Mouse (Mus musculus): ENCODE measurements around the gene Bves. TPM values are rescaled to one million over a fixed set of nuclear protein-coding genes. Genes with fewer than 3 reads are reported as not detected.
"Not testable (repeated sequence)": the region's sequence is repeated elsewhere in the genome, so short reads cannot be mapped to it uniquely, and the experiment has no call there.

Bves gene
- polyA plus RNA-seq (2014; fragmentation: Nextera tagmentation; extraction: Ambion mirVana), result 3.8 and 5.7 TPM in 2 replicates

GRCm38 (mm10) chr10:45335434-45336422 is at the start of gene Bves:
Gene Bves, plus strand, starts transcription at chr10:45335772.
- Histone ChIP-seq H3K9ac (ENCODE audit: low read depth, low read length) (peak within 1 kb of the TSS; percentile 74), H3K4me2 (ENCODE audit: low read depth, low read length) (peak within 1 kb of the TSS; percentile 96), H3K36me3 (ENCODE audit: control insufficient read depth, insufficient read depth, low read length) (no peaks in the 10 kb centered on the region), H3K27ac (replicated peaks; ENCODE audit: low read depth, low read length) (no peak within 1 kb of the TSS), H3K4me1 (ENCODE audit: control insufficient read depth, insufficient read depth, low read length) (no peaks in the 10 kb centered on the region), H3K27me3 (replicated peaks; ENCODE audit: control insufficient read depth, insufficient read depth, low read length) (peaks cover 30% of the 10 kb centered on the region), H3K4me3 (ENCODE audit: low read depth, low read length) (peak within 1 kb of the TSS; percentile 70), H3K9me3 (ENCODE audit: control insufficient read depth, low read length) (no peaks in the 10 kb centered on the region)
- ATAC-seq (ENCODE audit: low read depth) (peak; percentile 78), DNase-seq (ENCODE audit: low spot score) (peak; percentile 66)
- WGBS, result 5% methylated on average over 54 of the region's 116 CpGs

GRCm38 (mm10) chr10:45288351-45288750 is 47.2 kb upstream of the Bves start:
- 0 out of 2 replicates have a peak, but pooled peaks cover 3% of the 10 kb centered on the region for H3K4me1 ChIP-seq (ENCODE audit: control insufficient read depth, insufficient read depth, low read length)
- no peak for ATAC-seq (ENCODE audit: low read depth)
- H3K4me3 ChIP-seq (ENCODE audit: low read depth, low read length), result peak overlapping the region; percentile 59; the same call in 1 of the 2 replicates
- H3K27ac ChIP-seq (replicated peaks; ENCODE audit: low read depth, low read length), result no peak overlapping the region
- H3K9me3 ChIP-seq (ENCODE audit: control insufficient read depth, low read length), result no peaks in the 10 kb centered on the region
- 50% methylated on average over 7 of the region's 7 CpGs for WGBS
- peaks cover 21% of the 10 kb centered on the region for H3K27me3 ChIP-seq (replicated peaks; ENCODE audit: control insufficient read depth, insufficient read depth, low read length)
- H3K9ac ChIP-seq (ENCODE audit: low read depth, low read length), result no peak overlapping the region
- no peak for DNase-seq (ENCODE audit: low spot score)
- no peaks in the 10 kb centered on the region for H3K36me3 ChIP-seq (ENCODE audit: control insufficient read depth, insufficient read depth, low read length)
- H3K4me2 ChIP-seq (ENCODE audit: low read depth, low read length), result no peak overlapping the region

- no peaks in the 10 kb centered on the region for H3K9me3 ChIP-seq (ENCODE audit: control insufficient read depth, low read length)
- H3K4me3 ChIP-seq (ENCODE audit: low read depth, low read length), result peak overlapping the region; percentile 59
- H3K4me1 ChIP-seq (ENCODE audit: control insufficient read depth, insufficient read depth, low read length), result 0 out of 2 replicates have a peak, but pooled peaks cover 3% of the 10 kb centered on the region
- DNase-seq (ENCODE audit: low spot score), result peak; percentile 23
- peak; percentile 78 for ATAC-seq (ENCODE audit: low read depth)
- H3K4me2 ChIP-seq (ENCODE audit: low read depth, low read length), result peak overlapping the region; percentile 98
- H3K9ac ChIP-seq (ENCODE audit: low read depth, low read length), result peak overlapping the region; percentile 64
- 2% methylated on average over 48 of the region's 71 CpGs for WGBS
- no peak overlapping the region for H3K27ac ChIP-seq (replicated peaks; ENCODE audit: low read depth, low read length)
- H3K27me3 ChIP-seq (replicated peaks; ENCODE audit: control insufficient read depth, insufficient read depth, low read length), result peaks cover 21% of the 10 kb centered on the region
- no peaks in the 10 kb centered on the region for H3K36me3 ChIP-seq (ENCODE audit: control insufficient read depth, insufficient read depth, low read length)
Measured at GRCm38 (mm10) chr10:45289218-45290105, 46.1 kb upstream of the Bves start.

GRCm38 (mm10) chr10:45290618-45291017 is 45.0 kb upstream of the Bves start:
- H3K4me1 ChIP-seq (ENCODE audit: control insufficient read depth, insufficient read depth, low read length), result 0 out of 2 replicates have a peak, but pooled peaks cover 3% of the 10 kb centered on the region
- H3K36me3 ChIP-seq (ENCODE audit: control insufficient read depth, insufficient read depth, low read length), result no peaks in the 10 kb centered on the region
- no peak for DNase-seq (ENCODE audit: low spot score)
- ATAC-seq (ENCODE audit: low read depth), result no peak
- no peak overlapping the region for H3K9ac ChIP-seq (ENCODE audit: low read depth, low read length)
- no peak overlapping the region for H3K4me3 ChIP-seq (ENCODE audit: low read depth, low read length)
- no peaks in the 10 kb centered on the region for H3K9me3 ChIP-seq (ENCODE audit: control insufficient read depth, low read length)
- no peak overlapping the region for H3K4me2 ChIP-seq (ENCODE audit: low read depth, low read length)
- H3K27ac ChIP-seq (replicated peaks; ENCODE audit: low read depth, low read length), result no peak overlapping the region
- WGBS, result 52% methylated on average over 5 of the region's 5 CpGs
- H3K27me3 ChIP-seq (replicated peaks; ENCODE audit: control insufficient read depth, insufficient read depth, low read length), result peaks cover 21% of the 10 kb centered on the region

GRCm38 (mm10) chr10:45292159-45292558 is 43.4 kb upstream of the Bves start:
- not testable (repeated sequence) for H3K4me3 ChIP-seq (ENCODE audit: low read depth, low read length); H3K27ac ChIP-seq (replicated peaks; ENCODE audit: low read depth, low read length); H3K9ac ChIP-seq (ENCODE audit: low read depth, low read length); H3K4me2 ChIP-seq (ENCODE audit: low read depth, low read length); H3K9me3 ChIP-seq (ENCODE audit: control insufficient read depth, low read length); ATAC-seq (ENCODE audit: low read depth); H3K36me3 ChIP-seq (ENCODE audit: control insufficient read depth, insufficient read depth, low read length); H3K4me1 ChIP-seq (ENCODE audit: control insufficient read depth, insufficient read depth, low read length); DNase-seq (ENCODE audit: low spot score)
- peaks cover 21% of the 10 kb centered on the region for H3K27me3 ChIP-seq (replicated peaks; ENCODE audit: control insufficient read depth, insufficient read depth, low read length)
- WGBS, result 71% methylated on average over 4 of the region's 4 CpGs

- WGBS, result 75% methylated on average over 5 of the region's 5 CpGs
- Histone ChIP-seq H3K27ac (replicated peaks; ENCODE audit: low read depth, low read length) (no peak overlapping the region), H3K4me3 (ENCODE audit: low read depth, low read length) (no peak overlapping the region), H3K27me3 (replicated peaks; ENCODE audit: control insufficient read depth, insufficient read depth, low read length) (peaks cover 4% of the 10 kb centered on the region), H3K4me2 (ENCODE audit: low read depth, low read length) (no peak overlapping the region), H3K4me1 (ENCODE audit: control insufficient read depth, insufficient read depth, low read length) (no peaks in the 10 kb centered on the region), H3K9me3 (ENCODE audit: control insufficient read depth, low read length) (no peaks in the 10 kb centered on the region), H3K9ac (ENCODE audit: low read depth, low read length) (no peak overlapping the region), H3K36me3 (ENCODE audit: control insufficient read depth, insufficient read depth, low read length) (no peaks in the 10 kb centered on the region)
- no peak for DNase-seq (ENCODE audit: low spot score)
- no peak for ATAC-seq (ENCODE audit: low read depth)
Measured at GRCm38 (mm10) chr10:45295093-45295492, 40.5 kb upstream of the Bves start.

- Histone ChIP-seq H3K36me3 (ENCODE audit: control insufficient read depth, insufficient read depth, low read length) (no peaks in the 10 kb centered on the region), H3K4me1 (ENCODE audit: control insufficient read depth, insufficient read depth, low read length) (no peaks in the 10 kb centered on the region), H3K9me3 (ENCODE audit: control insufficient read depth, low read length) (no peaks in the 10 kb centered on the region), H3K27me3 (replicated peaks; ENCODE audit: control insufficient read depth, insufficient read depth, low read length) (no peaks in the 10 kb centered on the region), H3K4me3 (ENCODE audit: low read depth, low read length) (no peak overlapping the region), H3K27ac (replicated peaks; ENCODE audit: low read depth, low read length) (no peak overlapping the region), H3K4me2 (ENCODE audit: low read depth, low read length) (no peak overlapping the region), H3K9ac (ENCODE audit: low read depth, low read length) (no peak overlapping the region)
- 74% methylated on average over 6 of the region's 6 CpGs for WGBS
- DNase-seq (ENCODE audit: low spot score) (no peak), ATAC-seq (ENCODE audit: low read depth) (no peak)
Measured at GRCm38 (mm10) chr10:45298503-45298902, 37.1 kb upstream of the Bves start.

- Histone ChIP-seq H3K4me2 (ENCODE audit: low read depth, low read length) (no peak overlapping the region), H3K27me3 (replicated peaks; ENCODE audit: control insufficient read depth, insufficient read depth, low read length) (no peaks in the 10 kb centered on the region), H3K9me3 (ENCODE audit: control insufficient read depth, low read length) (no peaks in the 10 kb centered on the region), H3K9ac (ENCODE audit: low read depth, low read length) (no peak overlapping the region), H3K4me3 (ENCODE audit: low read depth, low read length) (no peak overlapping the region), H3K4me1 (ENCODE audit: control insufficient read depth, insufficient read depth, low read length) (no peaks in the 10 kb centered on the region), H3K36me3 (ENCODE audit: control insufficient read depth, insufficient read depth, low read length) (no peaks in the 10 kb centered on the region), H3K27ac (replicated peaks; ENCODE audit: low read depth, low read length) (no peak overlapping the region)
- ATAC-seq (ENCODE audit: low read depth) (no peak), DNase-seq (ENCODE audit: low spot score) (no peak)
- WGBS, result 83% methylated on average over 4 of the region's 4 CpGs
Measured at GRCm38 (mm10) chr10:45299509-45299908, 36.1 kb upstream of the Bves start.

Data from embryonic facial prominence, embryonic 14.5 days (tissue).